Mouse (Mus musculus) megakaryocyte, embryonic 14.5 days (primary cell): ENCODE results near the gene M6pr.

Experiments used
- FLI1 ChIP-seq: IDR thresholded peaks from 2 replicates; pipeline ENCODE4 v1.6.1; 2012; ENCODE audit warnings: low read length, inconsistent platforms, mixed read lengths
- GATA1 ChIP-seq: IDR thresholded peaks from 3 replicates; pipeline ENCODE4 v1.6.1; 2012; ENCODE audit warnings: mixed read lengths, low read length, inconsistent platforms, borderline replicate concordance

GRCm38 (mm10) chr6:122270152-122270551 lies 38.4 kb upstream of the M6pr start:
- TF ChIP-seq GATA1 (no peak), FLI1 (no peak)
